Mouse (Mus musculus) fat pad, adult 2 months (tissue): ENCODE data around the gene Elp4.

Experiments
- DNase-seq: peaks from one replicate; pipeline ENCODE4 v3.0.0-alpha.2; 2011; ENCODE audit warnings: low read depth, low spot score; ENCODE audit errors: extremely low read depth

The Elp4 gene

GRCm38 (mm10) chr2:105806047-105806446 is 98.3 kb downstream of the Elp4 start:
- no peak for DNase-seq

DNA sequence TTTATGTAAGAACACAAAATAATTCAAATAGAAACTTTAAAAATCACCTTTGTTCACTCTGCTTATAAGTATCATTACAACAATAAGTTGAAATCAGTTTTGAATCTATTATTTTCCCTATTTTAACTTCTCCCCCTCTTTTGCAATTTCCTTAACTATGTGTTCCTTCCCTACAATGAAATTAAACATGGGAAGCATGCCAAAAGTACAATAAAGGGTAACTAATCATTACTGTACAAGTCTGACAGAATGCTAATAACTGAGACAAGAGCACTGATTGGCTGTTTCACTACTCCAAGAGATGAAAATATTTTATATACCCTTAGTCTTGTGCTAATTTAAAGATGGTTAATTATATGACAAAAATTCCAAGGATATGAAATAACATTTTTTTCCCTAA is 99.2 kb downstream of the Elp4 start:
- no peak for DNase-seq

GRCm38 (mm10) chr2:105804506-105804905 is 99.9 kb downstream of the Elp4 start:
- no peak for DNase-seq

GRCm38 (mm10) chr2:105803427-105803826 is 100.9 kb downstream of the Elp4 start:
- no peak for DNase-seq

DNA sequence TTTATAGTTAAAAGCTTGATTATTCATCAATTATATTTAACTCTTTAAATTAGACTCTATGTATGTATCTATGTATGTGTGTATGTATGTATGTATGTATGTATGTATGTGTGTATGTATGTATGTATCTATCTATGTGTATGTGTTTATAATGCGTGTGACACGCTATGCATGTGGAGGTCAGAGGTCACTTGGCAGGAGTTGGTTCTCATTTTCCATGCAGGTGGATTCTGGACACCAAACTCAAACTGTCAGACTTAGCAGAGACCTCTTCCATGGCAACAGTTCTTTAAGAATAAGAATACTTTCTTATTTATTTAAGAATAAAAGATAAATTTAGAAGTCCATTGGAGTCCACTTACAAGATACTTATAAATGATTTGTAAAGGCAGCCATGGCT is 101.5 kb downstream of the Elp4 start:
- DNase-seq, result no peak

- no peak for DNase-seq
These were observed 102.8 kb downstream of the Elp4 start for GRCm38 (mm10) chr2:105801536-105801935.

- no peak for DNase-seq
These were observed 103.7 kb downstream of the Elp4 start for GRCm38 (mm10) chr2:105800694-105801093.

GRCm38 (mm10) chr2:105799840-105800239 is 104.5 kb downstream of the Elp4 start:
- no peak for DNase-seq

GRCm38 (mm10) chr2:105797842-105798241 is 106.5 kb downstream of the Elp4 start:
- no peak for DNase-seq

- DNase-seq, result no peak
These were observed 108.3 kb downstream of the Elp4 start for GRCm38 (mm10) chr2:105796101-105796500.

DNA sequence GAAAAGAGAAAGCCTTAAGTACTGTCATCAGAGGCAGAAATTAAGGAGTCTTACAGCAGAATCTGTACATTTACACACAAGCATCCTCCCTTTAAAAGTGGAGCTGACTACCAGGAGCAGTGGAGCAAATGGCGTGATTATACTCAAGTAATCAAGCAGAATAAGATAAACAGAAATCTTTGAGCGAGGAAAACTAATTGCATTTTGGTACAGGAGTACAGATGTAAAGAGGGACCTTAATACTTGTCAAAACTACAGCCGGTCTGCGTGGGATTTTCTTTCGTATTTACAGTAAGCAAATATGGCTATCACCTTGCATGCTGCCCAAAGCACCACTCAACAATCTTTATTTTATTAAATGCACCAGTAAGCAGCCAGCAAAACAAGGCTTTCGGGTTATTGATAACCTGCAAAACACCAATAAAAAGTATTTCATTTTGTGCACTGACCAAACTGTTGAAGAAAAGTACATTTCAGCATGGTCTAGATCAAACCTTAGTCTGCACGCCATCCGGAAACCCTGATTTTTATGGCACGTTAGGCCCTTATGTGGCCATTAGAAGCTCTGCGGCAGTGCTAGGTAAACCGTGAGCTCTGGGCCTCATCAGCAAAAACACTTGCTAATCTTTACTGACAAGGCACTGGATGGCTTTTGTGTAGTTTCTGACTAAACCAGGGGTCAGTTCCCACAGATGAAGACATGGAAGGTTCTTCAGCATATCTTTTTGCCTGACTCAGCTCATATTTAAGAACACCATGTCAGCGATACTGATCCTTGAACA is 111.8 kb downstream of the Elp4 start:
- DNase-seq, result no peak

DNA sequence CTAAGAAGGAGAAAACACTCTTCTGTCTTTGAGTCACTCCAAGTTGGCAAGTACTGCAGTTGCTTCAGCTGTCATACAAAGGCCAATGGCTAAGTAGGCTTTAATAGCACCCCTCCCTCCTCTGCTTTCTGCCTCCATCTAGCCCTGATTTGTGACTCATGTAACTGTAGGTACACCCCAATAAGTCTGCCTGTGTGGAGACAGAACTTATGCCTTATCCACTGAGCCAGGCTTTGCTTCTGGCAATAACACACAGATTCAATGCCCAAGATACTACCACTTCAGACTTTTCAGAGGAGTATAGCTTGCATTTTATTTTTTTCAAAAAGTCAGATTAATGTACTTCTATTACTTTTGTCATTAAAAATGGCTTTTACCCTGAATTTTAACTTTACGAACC is 114.4 kb downstream of the Elp4 start:
- DNase-seq, result no peak

GRCm38 (mm10) chr2:105787726-105788125 is 116.6 kb downstream of the Elp4 start:
- no peak for DNase-seq

GRCm38 (mm10) chr2:105786986-105787385 is 117.4 kb downstream of the Elp4 start:
- DNase-seq, result peak; percentile 69

- DNase-seq, result no peak
These were observed 121.5 kb downstream of the Elp4 start for GRCm38 (mm10) chr2:105782885-105783284.

DNA sequence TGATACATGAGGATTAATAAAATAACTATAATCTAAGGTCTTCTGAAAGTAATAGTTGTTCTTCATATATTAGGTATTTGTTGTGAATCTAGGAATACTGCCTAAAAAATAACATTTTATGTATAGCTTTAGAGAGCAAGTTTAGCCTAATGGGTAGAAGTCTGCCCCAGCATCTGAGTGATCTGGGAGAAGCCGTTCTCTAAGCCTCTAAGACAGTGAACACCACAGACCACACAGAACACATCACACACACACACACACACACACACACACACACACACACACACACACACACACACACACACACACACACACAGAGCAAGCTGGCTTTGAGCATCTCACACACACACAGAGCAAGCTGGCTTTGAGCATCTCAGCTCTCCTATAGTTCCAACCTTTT is 123.6 kb downstream of the Elp4 start:
- DNase-seq, result no peak

DNA sequence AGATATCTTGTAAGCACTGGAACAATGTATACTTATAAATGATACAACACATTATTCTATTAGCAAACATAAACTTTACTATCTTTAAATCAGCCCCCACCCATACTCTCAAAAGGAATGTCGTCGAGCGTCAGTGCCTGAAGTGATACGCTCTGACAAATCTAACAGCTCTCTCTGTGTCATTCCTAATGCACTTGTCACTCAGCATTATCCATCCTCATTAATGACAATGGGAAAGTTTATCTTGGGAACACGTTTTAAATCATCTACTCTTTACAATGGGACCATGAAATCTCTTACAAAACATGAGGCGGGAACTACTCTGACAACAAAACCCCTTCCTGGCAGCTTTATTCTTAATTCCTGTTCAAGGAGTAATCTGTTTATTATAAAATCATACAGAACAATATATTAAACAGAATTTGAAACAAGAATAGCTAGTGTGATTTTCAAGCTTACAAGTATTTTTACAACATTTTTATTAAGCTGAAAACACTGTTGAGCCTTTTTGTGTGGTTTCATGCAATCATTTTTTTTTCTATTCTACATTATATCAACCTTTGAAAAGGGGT is 125.0 kb downstream of the Elp4 start:
- DNase-seq, result no peak

DNA sequence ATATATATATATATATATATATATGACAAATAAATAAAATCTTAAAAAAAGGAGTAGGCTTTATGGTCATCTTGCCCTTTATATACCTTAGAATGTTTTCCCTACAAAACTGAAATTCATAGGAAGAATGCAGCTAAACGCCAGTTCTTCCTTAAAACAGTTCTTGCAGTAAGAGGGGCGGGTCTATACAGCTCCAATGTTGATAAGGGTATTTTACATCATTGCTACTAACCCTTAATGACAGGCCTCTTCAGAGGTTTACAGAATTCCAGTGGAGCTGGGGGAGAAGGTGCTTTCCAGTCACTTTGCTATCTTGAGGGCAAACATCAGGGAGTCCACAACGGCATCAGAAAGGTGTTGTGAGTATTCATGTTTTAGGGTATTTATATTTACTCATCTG is 133.1 kb downstream of the Elp4 start:
- DNase-seq, result no peak

DNA sequence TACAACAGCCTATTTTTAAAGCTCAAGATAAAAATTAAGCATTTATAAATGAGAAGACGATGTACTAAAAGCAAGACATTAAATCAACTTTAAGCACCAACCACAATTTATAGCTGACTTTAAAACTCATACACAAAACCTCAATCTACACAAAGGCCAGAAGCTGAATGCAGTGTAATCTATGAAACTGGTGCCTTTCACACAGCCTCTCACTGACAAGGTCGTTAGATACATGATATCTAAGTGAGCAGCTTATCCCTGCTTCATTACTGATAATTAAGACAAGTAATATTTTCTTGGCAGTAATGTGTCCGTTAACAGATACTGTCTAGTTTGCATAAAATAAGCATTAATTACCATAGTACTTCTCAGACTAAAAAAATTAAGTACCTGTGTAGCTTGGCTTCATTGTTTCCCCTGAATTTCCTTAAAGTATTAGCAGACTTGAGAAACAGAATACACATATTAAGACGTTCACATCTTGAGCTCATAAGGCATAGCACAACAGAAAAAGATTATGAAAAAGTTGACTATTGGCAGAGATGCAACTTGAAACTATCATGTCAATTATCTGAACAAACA is 134.5 kb downstream of the Elp4 start:
- DNase-seq, result no peak

GRCm38 (mm10) chr2:105753512-105753911 is 150.9 kb downstream of the Elp4 start:
- no peak for DNase-seq

DNA sequence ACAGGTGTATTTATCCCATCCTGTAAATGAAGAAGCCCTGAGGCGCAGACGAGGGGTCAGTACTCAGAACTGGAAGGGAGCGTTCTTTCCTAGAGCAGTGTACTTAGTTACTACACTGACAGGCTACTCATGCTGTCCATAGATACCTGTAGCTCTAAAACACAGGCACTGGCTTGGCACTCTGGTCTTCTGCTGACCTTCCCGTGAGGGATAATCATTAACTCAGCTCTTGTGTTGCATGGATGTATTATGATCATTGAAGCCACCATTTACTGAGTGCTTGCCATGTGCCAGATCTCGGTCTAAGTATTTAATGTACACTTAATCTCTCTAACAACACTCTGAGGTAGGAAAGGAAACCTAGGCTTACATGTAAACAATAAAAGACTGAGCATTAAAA is 155.3 kb downstream of the Elp4 start:
- no peak for DNase-seq

- no peak for DNase-seq
These were observed 157.5 kb downstream of the Elp4 start for GRCm38 (mm10) chr2:105746896-105747295.
